Mouse (Mus musculus) urinary bladder, postnatal 36 days (tissue): ENCODE measurements around the gene Daxx.
"Not testable (repeated sequence)": the region's sequence is repeated elsewhere in the genome, so short reads cannot be mapped to it uniquely, and the experiment has no call there.

Experiments used
- DNase-seq, 2 experiments: peaks; one replicate each; pipeline ENCODE4 v3.0.0; 2022; ENCODE audit warnings: low spot score in 2 of 2, mixed read lengths in 1 of 2

Daxx gene

GRCm38 (mm10) chr17:33941381-33941780 is 32.2 kb downstream of the Daxx start:
- no peak for DNase-seq

- DNase-seq: no peak
Observed at GRCm38 (mm10) chr17:33943454-33943853, 34.2 kb downstream of the Daxx start.

GRCm38 (mm10) chr17:33947430-33948089 is 38.3 kb downstream of the Daxx start:
- no peak for DNase-seq

GRCm38 (mm10) chr17:33948090-33948904 is 39.1 kb downstream of the Daxx start:
- no peak for DNase-seq

- DNase-seq: no peak
Observed at GRCm38 (mm10) chr17:33948905-33949537, 39.8 kb downstream of the Daxx start.

- DNase-seq: no peak
Observed at GRCm38 (mm10) chr17:33950131-33950625, 41.0 kb downstream of the Daxx start.

- peak; percentile 57 to 73 for DNase-seq
Observed at GRCm38 (mm10) chr17:33951021-33951946, 42.1 kb downstream of the Daxx start, which contains the start of gene B3galt4. Gene B3galt4, minus strand, starts transcription at chr17:33951488.

GRCm38 (mm10) chr17:33952015-33952414 is 42.8 kb downstream of the Daxx start:
- DNase-seq: not testable (repeated sequence)

- DNase-seq: no peak
Observed at GRCm38 (mm10) chr17:33952879-33953278, 43.7 kb downstream of the Daxx start.

- no peak for DNase-seq
Observed at GRCm38 (mm10) chr17:33953310-33953709, 44.1 kb downstream of the Daxx start.

GRCm38 (mm10) chr17:33953961-33954565 is 44.8 kb downstream of the Daxx start:
- DNase-seq: no peak

- no peak for DNase-seq
Observed at GRCm38 (mm10) chr17:33954646-33955554, 45.7 kb downstream of the Daxx start.

GRCm38 (mm10) chr17:33955555-33956214 is 46.5 kb downstream of the Daxx start, which contains the start of the genes Vps52 and Rps18:
Gene Vps52, plus strand, starts transcription at chr17:33955812.
Gene Rps18, minus strand, starts transcription at chr17:33956001.
- DNase-seq: peak; percentile 94 to 96

- DNase-seq: no peak
Observed at GRCm38 (mm10) chr17:33956336-33956735, 47.1 kb downstream of the Daxx start.

GRCm38 (mm10) chr17:33957493-33957892 is 48.3 kb downstream of the Daxx start:
- no peak for DNase-seq

GRCm38 (mm10) chr17:33958451-33958850 is 49.2 kb downstream of the Daxx start:
- DNase-seq: no peak

GRCm38 (mm10) chr17:33959135-33959534 is 49.9 kb downstream of the Daxx start:
- no peak for DNase-seq

GRCm38 (mm10) chr17:33959948-33960347 is 50.7 kb downstream of the Daxx start:
- no peak for DNase-seq

GRCm38 (mm10) chr17:33962876-33963275 is 53.7 kb downstream of the Daxx start:
- DNase-seq: no peak
